Mouse (Mus musculus) forebrain, embryonic 13.5 days (tissue): Measurements from ENCODE around the gene Krtap4-2. TPM values are rescaled to one million over a fixed set of nuclear protein-coding genes. Genes with fewer than 3 reads are reported as not detected.
"Not testable (repeated sequence)": the region's sequence is repeated elsewhere in the genome, so short reads cannot be mapped to it uniquely, and the experiment has no call there.

Source experiments
- ATAC-seq: fragments of 200-750 bp; cut with Nextera tagmentation; 2 replicates; pipeline ENCODE4 v1.8.0; 2017
- H3K27ac ChIP-seq: fragments of 300-500 bp; sonication (generic); 2 replicates; pipeline ENCODE4 v1.5.1; 2015; ENCODE audit warnings: inconsistent platforms, mild to moderate bottlenecking, moderate library complexity
- H3K27me3 ChIP-seq: fragments of 300-500 bp; sonication (generic); 2 replicates; pipeline ENCODE4 v1.6.1; 2015; ENCODE audit warnings: mild to moderate bottlenecking, inconsistent platforms
- H3K36me3 ChIP-seq: fragments of 300-500 bp; sonication (generic); 2 replicates; pipeline ENCODE4 v1.6.1; 2015; ENCODE audit warnings: mild to moderate bottlenecking, inconsistent platforms; ENCODE audit not compliant: poor library complexity, severe bottlenecking
- H3K4me1 ChIP-seq: fragments of 300-500 bp; sonication (generic); 2 replicates; pipeline ENCODE4 v1.6.1; 2015; ENCODE audit warnings: inconsistent platforms
- H3K4me2 ChIP-seq: fragments of 300-500 bp; sonication (generic); 2 replicates; pipeline ENCODE4 v1.6.1; 2015; ENCODE audit warnings: inconsistent platforms, mild to moderate bottlenecking, moderate library complexity
- H3K4me3 ChIP-seq: fragments of 300-500 bp; sonication (generic); 2 replicates; pipeline ENCODE4 v1.5.1; 2015; ENCODE audit warnings: mild to moderate bottlenecking, inconsistent platforms
- H3K9ac ChIP-seq: fragments of 300-500 bp; sonication (generic); 2 replicates; pipeline ENCODE4 v1.6.1; 2015; ENCODE audit warnings: mild to moderate bottlenecking, inconsistent platforms
- H3K9me3 ChIP-seq: fragments of 300-500 bp; sonication (generic); replicated peaks from 2 replicates; pipeline ENCODE4 v1.6.1; 2016; ENCODE audit warnings: inconsistent platforms
- WGBS: fragments of 180-500 bp; shearing (Covaris S2); methylation state at CpG from one replicate; pipeline ENCODE4 v1.1.7; 2015; 5-methylcytosine and 5-hydroxymethylcytosine counted together
- polyA plus RNA-seq: library from polyadenylated mRNA; unstranded; fragments of >200 nt; fragmentation: Nextera tagmentation; extraction: Ambion mirVana; gene quantifications from 2 replicates; pipeline ENCODE4 v1.2.1, GENCODE M21; 2015

Gene Krtap4-2
- polyA plus RNA-seq = not detected in 2 replicates

DNA sequence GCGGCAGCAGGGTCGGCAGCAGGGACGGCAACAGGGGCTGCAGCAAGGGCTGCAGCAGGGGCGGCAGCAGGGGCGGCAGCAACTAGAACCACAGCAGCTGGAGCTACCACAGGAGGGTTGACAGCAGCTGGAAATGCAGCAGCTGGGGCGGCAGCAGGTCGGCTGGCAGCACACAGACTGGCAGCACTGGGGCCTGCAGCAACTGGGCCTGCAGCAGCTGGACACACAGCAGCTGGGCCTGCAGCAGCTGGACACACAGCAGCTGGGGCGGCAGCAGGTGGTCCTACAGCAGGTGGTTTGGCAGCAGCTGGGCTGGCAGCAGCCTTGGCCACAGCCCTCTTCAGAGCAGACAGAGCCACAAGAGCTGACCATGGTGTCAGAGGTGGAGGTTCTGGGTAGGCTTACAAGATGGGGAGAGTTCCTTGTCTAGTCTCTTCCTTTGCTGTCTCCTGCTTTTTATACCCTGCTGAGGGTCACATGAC lies at the start of gene Krtap4-2:
Gene Krtap4-2 (minus strand): TSS at position 432 of the 482 bp plus-strand sequence.
- ATAC-seq = no peak
- WGBS = 40% methylated on average over 8 of the region's 8 CpGs
- Histone ChIP-seq H3K9me3 (no peaks in the 10 kb centered on the region), H3K4me2 (no peak within 1 kb of the TSS), H3K27ac (no peak within 1 kb of the TSS), H3K4me1 (no peaks in the 10 kb centered on the region), H3K4me3 (no peak within 1 kb of the TSS), H3K9ac (no peak within 1 kb of the TSS), H3K27me3 (no peaks in the 10 kb centered on the region), H3K36me3 (no peaks in the 10 kb centered on the region)

DNA sequence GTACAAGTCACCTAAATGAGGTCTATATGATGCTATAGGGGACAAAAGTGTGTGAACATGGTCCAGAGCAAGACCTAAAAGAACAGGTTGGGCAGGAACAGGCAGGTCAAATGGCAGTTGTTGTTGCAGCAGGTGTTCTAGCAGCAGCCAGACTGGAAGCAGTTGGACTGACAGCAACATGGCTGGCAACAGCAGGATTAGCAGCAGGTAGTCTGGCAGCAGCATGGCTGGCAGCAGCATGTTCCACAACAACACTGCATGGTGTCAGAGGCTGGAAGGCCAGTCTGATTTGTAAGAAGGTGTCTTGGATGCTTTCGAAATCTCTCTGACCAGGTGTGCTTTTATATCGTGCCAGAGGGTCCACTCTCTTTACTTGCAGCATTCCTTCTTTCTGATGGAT lies 48.6 kb upstream of the Krtap4-2 start:
- ATAC-seq = no peak
- no peak overlapping the region for H3K4me2 ChIP-seq
- H3K36me3 ChIP-seq = no peaks in the 10 kb centered on the region
- H3K27me3 ChIP-seq = no peaks in the 10 kb centered on the region
- no peaks in the 10 kb centered on the region for H3K4me1 ChIP-seq
- H3K9ac ChIP-seq = no peak overlapping the region
- H3K4me3 ChIP-seq = no peak overlapping the region
- H3K27ac ChIP-seq = no peak overlapping the region
- H3K9me3 ChIP-seq = no peaks in the 10 kb centered on the region
- WGBS = 83% methylated on average over 2 of the region's 2 CpGs

DNA sequence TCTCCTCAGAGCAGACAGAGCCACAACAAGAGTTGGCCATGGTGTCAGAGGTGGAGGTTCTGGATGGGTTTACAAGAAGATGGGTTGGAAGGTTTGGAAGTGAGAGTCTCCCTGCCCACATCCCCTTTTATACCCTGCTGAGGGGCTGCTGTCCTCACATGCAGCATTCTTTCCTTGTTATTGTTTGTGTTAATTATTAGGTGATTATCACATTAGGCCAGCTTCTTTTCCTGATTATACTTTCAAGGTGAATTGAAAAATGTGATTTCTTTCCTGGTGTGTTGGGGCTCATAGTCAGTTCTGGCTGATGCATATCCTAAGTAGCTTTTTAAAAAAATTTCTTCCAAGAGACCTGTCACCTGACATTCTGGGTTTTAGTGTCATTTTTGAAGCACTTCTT lies 31.0 kb upstream of the Krtap4-2 start, which contains the start of gene Krtap4-6:
Gene Krtap4-6 (minus strand): TSS at position 101 of the 400 bp plus-strand sequence.
- Histone ChIP-seq H3K36me3 (no peaks in the 10 kb centered on the region), H3K27ac (no peak within 1 kb of the TSS), H3K27me3 (no peaks in the 10 kb centered on the region), H3K4me2 (no peak within 1 kb of the TSS), H3K4me1 (no peaks in the 10 kb centered on the region), H3K9ac (no peak within 1 kb of the TSS), H3K9me3 (no peaks in the 10 kb centered on the region), H3K4me3 (no peak within 1 kb of the TSS)
- no peak for ATAC-seq

GRCm38 (mm10) chr11:99662802-99663201 lies 27.9 kb upstream of the Krtap4-2 start:
- no peak overlapping the region for H3K9ac ChIP-seq
- no peak for ATAC-seq
- H3K4me3 ChIP-seq = no peak overlapping the region
- H3K36me3 ChIP-seq = no peaks in the 10 kb centered on the region
- no peak overlapping the region for H3K4me2 ChIP-seq
- no peak overlapping the region for H3K27ac ChIP-seq
- WGBS = 93% methylated on average over 10 of the region's 10 CpGs
- no peaks in the 10 kb centered on the region for H3K4me1 ChIP-seq
- H3K27me3 ChIP-seq = no peaks in the 10 kb centered on the region
- H3K9me3 ChIP-seq = no peaks in the 10 kb centered on the region

- no peak overlapping the region for H3K4me3 ChIP-seq
- H3K36me3 ChIP-seq = no peaks in the 10 kb centered on the region
- no peaks in the 10 kb centered on the region for H3K9me3 ChIP-seq
- H3K9ac ChIP-seq = no peak overlapping the region
- H3K4me2 ChIP-seq = no peak overlapping the region
- no peaks in the 10 kb centered on the region for H3K4me1 ChIP-seq
- WGBS = 89% methylated on average over 4 of the region's 4 CpGs
- H3K27me3 ChIP-seq = no peaks in the 10 kb centered on the region
- no peak overlapping the region for H3K27ac ChIP-seq
- no peak for ATAC-seq
Measured at GRCm38 (mm10) chr11:99659256-99659655, 24.4 kb upstream of the Krtap4-2 start.

DNA sequence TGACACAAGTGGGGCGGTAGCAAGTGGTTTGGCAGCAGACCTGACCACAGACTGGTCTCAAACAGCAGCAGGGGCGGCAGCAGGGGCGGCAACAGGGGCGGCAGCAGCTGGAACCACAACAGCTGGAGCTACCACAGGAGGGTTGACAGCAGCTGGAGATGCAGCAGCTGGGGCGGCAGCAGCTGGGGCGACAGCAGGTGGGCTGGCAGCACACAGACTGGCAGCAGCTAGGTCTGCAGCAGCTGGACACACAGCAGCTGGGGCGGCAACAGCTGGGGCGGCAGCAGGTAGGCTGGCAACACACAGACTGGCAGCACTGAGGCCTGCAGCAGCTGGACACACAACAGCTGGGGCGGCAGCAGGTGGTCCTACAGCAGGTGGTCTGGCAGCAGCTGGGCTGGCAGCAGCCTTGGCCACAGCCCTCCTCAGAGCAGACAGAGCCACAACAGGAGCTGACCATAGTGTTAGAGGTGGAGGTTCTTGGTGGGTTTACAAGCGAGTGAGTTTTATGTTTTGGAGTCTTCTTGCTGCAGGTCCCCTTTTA lies 23.7 kb upstream of the Krtap4-2 start, which contains the start of gene Gm11563:
Gene Gm11563 (minus strand): TSS at position 494 of the 544 bp plus-strand sequence.
- H3K27me3 ChIP-seq, H3K4me1 ChIP-seq, H3K9ac ChIP-seq, H3K4me3 ChIP-seq, H3K9me3 ChIP-seq, ATAC-seq, H3K4me2 ChIP-seq, H3K27ac ChIP-seq, H3K36me3 ChIP-seq: not testable (repeated sequence)
- WGBS = 68% methylated on average over 10 of the region's 10 CpGs

- Histone ChIP-seq H3K9ac (no peak overlapping the region), H3K36me3 (no peaks in the 10 kb centered on the region), H3K9me3 (no peaks in the 10 kb centered on the region), H3K4me3 (no peak overlapping the region), H3K27me3 (no peaks in the 10 kb centered on the region), H3K4me1 (no peaks in the 10 kb centered on the region), H3K27ac (no peak overlapping the region), H3K4me2 (no peak overlapping the region)
- WGBS = 47% methylated on average over 5 of the region's 5 CpGs
- no peak for ATAC-seq
Measured at GRCm38 (mm10) chr11:99657051-99657450, 22.2 kb upstream of the Krtap4-2 start.

- no peaks in the 10 kb centered on the region for H3K36me3 ChIP-seq
- H3K27me3 ChIP-seq = no peaks in the 10 kb centered on the region
- no peak within 1 kb of the TSS for H3K27ac ChIP-seq
- no peak within 1 kb of the TSS for H3K4me3 ChIP-seq
- WGBS = 88% methylated on average over 2 of the region's 2 CpGs
- no peak within 1 kb of the TSS for H3K9ac ChIP-seq
- no peak within 1 kb of the TSS for H3K4me2 ChIP-seq
- ATAC-seq = no peak
- H3K4me1 ChIP-seq = no peaks in the 10 kb centered on the region
- H3K9me3 ChIP-seq = no peaks in the 10 kb centered on the region
Measured at GRCm38 (mm10) chr11:99650136-99650535, 15.3 kb upstream of the Krtap4-2 start, which contains the start of gene Gm11555. Gm11555 (minus strand) TSS chr11:99650236.

DNA sequence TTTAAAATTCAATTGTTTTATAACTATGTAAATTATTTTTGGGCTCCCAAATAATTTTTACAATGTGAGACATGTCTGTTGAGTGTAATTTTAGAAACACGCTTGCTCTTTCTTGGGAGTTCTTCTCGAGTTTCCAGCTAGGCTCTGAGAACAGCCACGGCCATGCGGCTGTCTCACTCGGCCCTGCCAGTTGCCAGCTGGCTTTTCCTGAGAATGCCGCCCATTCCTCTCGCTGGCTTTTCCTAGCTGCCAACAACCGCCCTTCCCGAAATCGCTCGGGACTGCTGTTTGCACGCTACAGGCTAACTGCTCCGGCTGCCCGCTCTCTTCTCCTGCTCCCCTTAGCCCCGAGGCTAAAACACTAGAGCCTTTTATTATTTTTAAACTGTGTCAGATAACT lies 11.6 kb upstream of the Krtap4-2 start:
- H3K9ac ChIP-seq = no peak overlapping the region
- no peaks in the 10 kb centered on the region for H3K9me3 ChIP-seq
- no peak overlapping the region for H3K4me2 ChIP-seq
- H3K4me3 ChIP-seq = no peak overlapping the region
- ATAC-seq = no peak
- H3K27ac ChIP-seq = no peak overlapping the region
- H3K27me3 ChIP-seq = no peaks in the 10 kb centered on the region
- H3K4me1 ChIP-seq = no peaks in the 10 kb centered on the region
- no peaks in the 10 kb centered on the region for H3K36me3 ChIP-seq
- 89% methylated on average over 15 of the region's 15 CpGs for WGBS

- no peak for ATAC-seq
- no peaks in the 10 kb centered on the region for H3K27me3 ChIP-seq
- no peak overlapping the region for H3K4me3 ChIP-seq
- no peak overlapping the region for H3K27ac ChIP-seq
- H3K9me3 ChIP-seq = no peaks in the 10 kb centered on the region
- no peaks in the 10 kb centered on the region for H3K36me3 ChIP-seq
- H3K9ac ChIP-seq = no peak overlapping the region
- 72% methylated on average over 3 of the region's 3 CpGs for whole genome bisulfite sequencing
- H3K4me1 ChIP-seq = no peaks in the 10 kb centered on the region
- H3K4me2 ChIP-seq = no peak overlapping the region
Measured at GRCm38 (mm10) chr11:99644351-99644750, 9.5 kb upstream of the Krtap4-2 start.

GRCm38 (mm10) chr11:99643635-99644139 lies 8.8 kb upstream of the Krtap4-2 start, which contains the start of gene Krtap4-7:
Krtap4-7 (minus strand) TSS chr11:99644089.
- not testable (repeated sequence) for H3K27ac ChIP-seq, H3K36me3 ChIP-seq, H3K27me3 ChIP-seq, H3K4me3 ChIP-seq, H3K9me3 ChIP-seq, ATAC-seq, H3K9ac ChIP-seq, H3K4me2 ChIP-seq, H3K4me1 ChIP-seq
- WGBS = 80% methylated on average over 8 of the region's 9 CpGs

DNA sequence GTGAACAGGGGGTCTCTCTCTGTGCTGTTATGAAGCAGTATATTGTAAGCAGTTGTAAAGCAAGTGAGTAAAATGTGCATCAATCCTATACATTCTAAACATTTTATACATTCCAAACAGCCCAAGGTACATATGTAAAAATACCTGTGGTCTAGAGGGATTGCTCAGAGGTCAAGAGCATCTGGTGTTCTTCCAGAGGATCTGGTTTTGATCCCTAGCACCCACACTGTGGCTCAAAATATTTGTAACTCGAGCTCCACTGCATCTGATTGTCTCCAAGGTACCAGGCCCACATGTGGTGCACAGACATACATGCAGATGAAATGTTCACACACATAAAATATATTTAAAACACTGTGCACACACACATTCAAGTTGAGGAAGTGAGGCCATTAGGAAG lies 6.0 kb upstream of the Krtap4-2 start:
- Histone ChIP-seq H3K27me3 (no peaks in the 10 kb centered on the region), H3K9ac (no peak overlapping the region), H3K4me2 (no peak overlapping the region), H3K4me1 (no peaks in the 10 kb centered on the region), H3K27ac (no peak overlapping the region), H3K36me3 (no peaks in the 10 kb centered on the region), H3K4me3 (no peak overlapping the region), H3K9me3 (no peaks in the 10 kb centered on the region)
- WGBS = 30% methylated on average over 1 of the region's 1 CpGs
- no peak for ATAC-seq

DNA sequence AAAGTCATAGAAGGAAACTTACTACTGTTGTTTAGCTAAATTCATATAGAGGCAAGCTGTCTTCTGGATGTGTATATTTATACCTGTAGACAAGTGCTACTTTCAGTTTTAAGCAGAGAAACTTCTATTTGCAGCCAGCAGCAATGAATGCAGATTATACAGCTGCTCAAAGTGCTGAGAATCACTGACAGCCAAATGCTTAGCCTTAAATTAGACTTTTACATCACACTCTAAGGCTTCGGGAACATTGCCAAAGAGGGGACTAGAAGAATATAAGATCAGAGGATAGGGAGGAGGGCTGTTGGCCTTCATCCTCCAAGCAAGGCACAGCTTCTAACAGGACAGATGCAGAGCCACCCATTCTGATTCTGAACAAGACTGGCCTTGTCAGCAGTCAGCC lies 2.2 kb upstream of the Krtap4-2 start:
- H3K27ac ChIP-seq = no peak overlapping the region
- H3K36me3 ChIP-seq = no peaks in the 10 kb centered on the region
- no peak overlapping the region for H3K9ac ChIP-seq
- H3K4me2 ChIP-seq = no peak overlapping the region
- WGBS = 79% methylated on average over 1 of the region's 1 CpGs
- no peaks in the 10 kb centered on the region for H3K4me1 ChIP-seq
- no peaks in the 10 kb centered on the region for H3K27me3 ChIP-seq
- H3K9me3 ChIP-seq = no peaks in the 10 kb centered on the region
- no peak for ATAC-seq
- no peak overlapping the region for H3K4me3 ChIP-seq
